Mouse (Mus musculus) MN1 (cell line): ENCODE measurements at regions not wholly inside any gene's neighbourhood (a gene's known extent, or its start where the extent isn't known, plus 50 kb on each side); places are given as distances from the start of the nearest gene placed in this dataset.

ENCODE experiments used
- DNase-seq: peaks from one replicate; pipeline ENCODE4 v3.0.0-alpha.2; 2016; ENCODE audit warnings: low spot score

DNA sequence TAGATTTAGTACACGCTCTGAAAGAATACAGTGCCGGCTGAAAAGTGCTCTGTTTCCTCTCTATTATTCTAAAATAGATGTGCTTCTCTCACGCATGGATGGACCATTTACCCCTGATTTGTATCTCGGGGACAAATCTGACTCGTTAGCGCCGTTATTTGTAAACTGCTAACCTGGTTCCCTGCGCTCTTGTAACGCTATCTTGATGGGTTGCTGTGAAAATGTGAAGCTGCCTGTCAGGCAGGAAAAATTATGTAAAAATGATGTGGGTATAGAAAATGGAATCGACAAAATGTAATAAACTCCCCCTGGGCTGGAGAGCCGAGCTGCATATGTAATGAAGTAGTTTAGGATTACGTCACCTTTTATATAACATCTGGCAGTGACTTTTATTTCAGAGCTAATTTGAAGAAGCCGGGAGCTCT is 59.4 kb upstream of the Slc30a5 start:
- peak; percentile 86 for DNase-seq

DNA sequence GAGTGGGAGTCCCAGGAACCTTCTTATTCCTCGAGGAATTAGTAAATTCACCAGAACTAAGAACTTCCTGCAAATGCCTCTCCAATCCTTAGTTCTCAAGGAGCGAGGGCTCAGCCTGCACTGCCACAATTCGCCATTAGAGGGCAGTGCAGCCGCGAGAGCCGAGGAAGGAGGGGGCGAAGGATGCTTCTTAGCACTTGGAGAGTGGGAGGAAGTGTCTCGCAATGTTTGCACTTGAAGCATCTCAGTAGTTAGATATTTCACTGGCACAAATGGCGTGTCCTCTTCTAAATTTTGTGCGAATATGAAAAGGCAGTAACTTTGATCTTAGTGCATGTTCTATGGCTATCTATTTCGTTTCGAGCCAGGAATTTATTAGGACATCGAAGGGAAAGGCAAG is 59.0 kb upstream of the Slc30a5 start:
- DNase-seq = peak; percentile 91

DNA sequence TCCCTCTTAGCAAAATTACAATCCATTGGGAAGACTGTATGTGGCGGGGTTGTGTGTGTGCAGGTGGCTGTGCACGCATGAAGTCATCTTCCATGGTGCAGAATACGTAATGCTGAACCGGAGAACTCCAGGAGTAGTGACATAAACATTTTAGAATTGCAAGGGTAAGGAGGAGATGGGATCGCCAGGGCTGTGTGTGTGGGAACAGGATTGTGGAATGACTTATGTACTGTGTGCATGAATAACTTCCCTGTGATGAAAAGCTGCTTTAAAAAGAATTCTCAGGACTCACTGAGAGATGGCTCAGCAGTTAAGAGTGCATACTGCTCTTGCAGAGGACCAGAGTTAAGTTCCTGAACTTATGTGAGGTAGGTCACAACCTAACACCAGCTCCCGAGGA is 57.2 kb upstream of the Slc30a5 start:
- DNase-seq = no peak

DNA sequence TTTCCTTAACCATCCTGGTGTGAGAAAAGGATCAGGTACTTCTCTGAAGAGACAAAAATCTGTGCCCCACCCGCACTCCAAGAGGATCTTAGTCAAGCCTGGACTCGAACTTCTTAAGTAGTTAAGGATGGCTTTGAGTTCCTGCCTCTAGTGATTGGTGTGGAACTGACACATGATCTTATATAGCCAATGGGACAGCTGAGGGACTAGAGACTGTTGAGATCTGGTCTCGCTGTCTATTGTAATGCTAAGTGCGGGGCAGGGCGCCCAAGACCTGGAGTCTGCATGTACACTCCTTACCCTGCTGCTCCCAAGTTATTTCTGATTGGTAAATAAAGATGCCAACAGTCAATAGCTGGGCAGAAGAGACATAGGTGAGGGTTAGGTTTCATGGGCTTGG is 55.3 kb upstream of the Slc30a5 start:
- DNase-seq = no peak

DNA sequence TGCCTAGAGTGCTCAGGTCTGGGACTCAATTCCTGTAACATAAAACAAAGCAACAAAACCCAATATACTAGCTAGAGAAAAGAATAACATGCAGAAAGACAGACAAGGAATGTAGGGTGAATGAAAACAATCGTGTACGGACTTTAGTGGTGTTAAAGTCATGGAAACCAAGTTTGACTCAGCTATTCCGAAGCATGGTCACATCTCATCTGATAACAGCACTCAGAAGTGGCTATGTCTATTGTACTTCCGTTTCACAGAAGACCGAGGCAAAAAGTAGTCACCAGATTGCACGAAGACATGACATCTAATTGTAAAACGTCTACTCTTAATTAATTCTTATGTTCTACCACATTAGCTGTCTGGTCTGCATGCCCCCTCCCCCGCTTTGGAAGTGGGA is 50.5 kb upstream of the Slc30a5 start:
- no peak for DNase-seq
